Mouse (Mus musculus) central nervous system, embryonic 11.5 days (tissue): Measurements from ENCODE around the gene Lyrm9. TPM values are rescaled to one million over a fixed set of nuclear protein-coding genes. Genes with fewer than 3 reads are reported as not detected.

Source experiments
- polyA plus RNA-seq: library from polyadenylated mRNA; depleted of rRNA; stranded (reverse); fragments of >200 nt; gene quantifications from 2 replicates; pipeline ENCODE4 v1.2.3, GENCODE M21; 2012; rRNA removed

Gene Lyrm9
- 3.9 and 11.6 TPM in 2 replicates for polyA plus RNA-seq

DNA sequence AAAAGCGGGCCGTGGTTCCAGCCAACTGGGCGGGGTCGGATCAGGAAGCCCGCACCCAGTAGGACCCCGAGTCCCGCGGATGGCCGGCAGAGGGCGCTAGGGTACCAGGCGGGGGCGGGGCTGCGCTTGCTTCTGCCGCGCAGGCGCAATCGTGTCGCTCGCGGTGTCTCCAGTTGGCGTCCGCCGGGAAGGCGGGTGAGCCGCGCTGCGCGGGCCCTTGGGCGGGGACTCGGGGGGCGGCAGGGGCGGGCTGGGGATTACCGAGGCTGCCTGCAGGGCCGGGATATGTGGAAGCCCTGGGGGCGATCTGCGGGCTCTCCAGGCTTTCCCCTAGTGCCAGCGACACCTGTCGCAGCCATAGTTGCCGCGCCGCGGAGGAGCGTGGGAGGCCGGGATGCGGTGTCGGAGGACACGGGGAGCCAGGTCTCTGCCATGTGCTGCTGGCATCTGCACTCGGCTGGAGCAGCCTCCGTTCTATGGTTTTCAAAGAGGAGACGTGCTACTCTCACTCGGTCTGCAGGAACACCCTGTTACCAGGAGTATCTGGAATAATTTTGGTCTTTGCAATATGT is at the start of gene Lyrm9:
Gene Lyrm9 (plus strand): TSS at position 143 of the 572 bp plus-strand sequence.

Other genes with a start within 250 kb of the Lyrm9 start
- 24.7 and 28.8 TPM in 2 replicates for gene Nlk, start 129.2 kb upstream of the Lyrm9 start, polyA plus RNA-seq
- gene Ccnq, start 74.9 kb upstream of the Lyrm9 start, polyA plus RNA-seq: 23.3 and 39.6 TPM in 2 replicates
- 0.44 and 0.67 TPM in 2 replicates for gene Nos2, start 94.2 kb downstream of the Lyrm9 start, polyA plus RNA-seq
- 3.5 and 6.0 TPM in 2 replicates for gene Lgals9, start 158.4 kb downstream of the Lyrm9 start, polyA plus RNA-seq